Mouse (Mus musculus): ENCODE measurements around the gene Fcgr1.

DNA sequence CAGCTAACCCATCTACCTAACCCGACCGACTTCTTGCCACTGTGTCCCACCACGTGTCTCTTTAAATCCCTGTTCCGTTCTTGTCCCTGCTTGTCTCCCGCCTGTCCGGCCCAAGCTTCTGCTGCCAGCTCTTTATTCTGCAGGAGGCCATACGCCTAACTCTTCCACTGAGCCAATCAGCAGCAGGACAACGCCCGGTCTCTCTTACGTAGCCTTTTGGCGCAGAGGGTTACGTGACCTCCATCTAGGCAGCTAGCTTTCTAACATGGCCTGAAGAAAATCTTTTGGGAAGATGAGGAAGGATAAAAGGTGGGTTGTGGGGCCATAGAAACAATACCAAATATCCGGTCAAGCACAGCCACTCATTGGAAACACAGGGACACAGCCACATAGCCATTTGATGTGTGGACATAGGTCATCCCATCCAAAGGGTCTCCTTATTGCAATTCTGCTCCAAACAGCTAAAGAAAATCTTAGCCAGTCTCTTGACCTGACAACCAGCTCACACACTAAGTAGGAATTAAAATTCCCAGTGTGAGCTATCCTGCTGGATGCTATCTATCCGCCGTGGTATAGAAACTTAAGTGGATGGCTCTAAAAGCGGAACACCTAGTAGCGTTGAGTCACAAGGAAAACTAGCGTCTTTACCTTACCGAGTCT lies 31.4 kb downstream of the Fcgr1 start:
- TF ChIP-seq CTCF (IDR thresholded peaks at IDR 0.05; ENCODE audit: low read depth, low read length) (no peak), POLR2A (IDR thresholded peaks at IDR 0.05; ENCODE audit: extremely low read depth, insufficient read depth, low read length) (peak; percentile 59; the same call in 1 of the 2 replicates)
